Mouse (Mus musculus) liver, embryonic 11.5 days (tissue): ENCODE results near the gene Kcns3. TPM values are rescaled to one million over a fixed set of nuclear protein-coding genes. Genes with fewer than 3 reads are reported as not detected.

Experiments used
- ATAC-seq: fragments of 200-750 bp; cut with Nextera tagmentation; replicated peaks from 2 replicates; pipeline ENCODE4 v1.8.0; 2017; ENCODE audit warnings: moderate number of reproducible peaks, mild to moderate bottlenecking, moderate TSS enrichment, moderate library complexity; ENCODE audit not compliant: low FRiP score
- DNase-seq: peaks from one replicate; pipeline ENCODE4 v3.0.0-alpha.2; 2017; ENCODE audit warnings: low spot score
- H3K27ac ChIP-seq: fragments of 300-500 bp; sonication (generic); 2 replicates; pipeline ENCODE4 v1.5.1; 2014; ENCODE audit warnings: mild to moderate bottlenecking, low read depth, low read length, control low read depth
- H3K27me3 ChIP-seq: fragments of 300-500 bp; sonication (generic); replicated peaks from 2 replicates; pipeline ENCODE4 v1.6.1; 2014; ENCODE audit warnings: low read length, mixed read lengths; ENCODE audit not compliant: control insufficient read depth, insufficient read depth
- H3K36me3 ChIP-seq: fragments of 300-500 bp; sonication (generic); 2 replicates; pipeline ENCODE4 v1.6.1; 2014; ENCODE audit warnings: mild to moderate bottlenecking, low read length, moderate library complexity, mixed read lengths; ENCODE audit not compliant: control insufficient read depth, insufficient read depth
- H3K4me1 ChIP-seq: fragments of 300-500 bp; sonication (generic); replicated peaks from 2 replicates; pipeline ENCODE4 v1.6.1; 2014; ENCODE audit warnings: low read length, mixed read lengths; ENCODE audit not compliant: control insufficient read depth, insufficient read depth
- H3K4me2 ChIP-seq: fragments of 300-500 bp; sonication (generic); 2 replicates; pipeline ENCODE4 v1.6.1; 2014; ENCODE audit warnings: mild to moderate bottlenecking, control low read depth, moderate library complexity
- H3K4me3 ChIP-seq: fragments of 300-500 bp; sonication (generic); 2 replicates; pipeline ENCODE4 v1.5.1; 2014; ENCODE audit warnings: low read depth, low read length, control low read depth
- H3K9ac ChIP-seq: fragments of 300-500 bp; sonication (generic); 2 replicates; pipeline ENCODE4 v1.6.1; 2014; ENCODE audit warnings: low read depth, low read length, control low read depth
- H3K9me3 ChIP-seq: fragments of 300-500 bp; sonication (generic); 2 replicates; pipeline ENCODE4 v1.6.1; 2016; ENCODE audit warnings: low read length, inconsistent platforms, mixed read lengths; ENCODE audit not compliant: control insufficient read depth
- WGBS: fragments of 180-500 bp; shearing (Covaris S2); extraction: QIAGEN DNeasy Blood & Tissue Kit; methylation state at CpG from one replicate; pipeline ENCODE4 v1.1.7; 2014; 5-methylcytosine and 5-hydroxymethylcytosine counted together
- polyA plus RNA-seq: library from polyadenylated mRNA; unstranded; fragments of >200 nt; fragmentation: Nextera tagmentation; extraction: Ambion mirVana; gene quantifications from 2 replicates; pipeline ENCODE4 v1.2.1, GENCODE M21; 2014

The Kcns3 gene
- 0.36 and 0.48 TPM in 2 replicates for polyA plus RNA-seq

DNA sequence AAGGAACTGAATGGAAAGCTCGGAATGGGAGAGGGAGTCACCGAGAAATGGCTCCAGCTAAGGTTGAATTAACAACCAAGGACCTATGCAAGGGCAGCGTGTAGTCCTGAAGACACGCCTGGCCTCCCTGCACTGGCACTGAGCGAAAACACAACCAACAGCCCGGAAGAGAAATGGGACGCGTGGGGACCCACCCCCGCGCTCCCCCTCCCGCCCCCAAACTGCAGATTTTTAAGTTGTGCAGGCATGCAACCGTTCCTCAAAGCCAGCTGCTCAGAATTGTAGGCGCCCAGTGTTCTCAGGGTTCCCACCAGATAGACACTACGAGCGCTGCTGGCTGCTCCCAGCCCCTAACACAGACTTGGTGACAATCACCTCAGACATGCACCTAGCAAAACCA lies at the start of gene Kcns3:
Gene Kcns3, minus strand, starts transcription at position 42 of the 400 bp plus-strand sequence.
- Histone ChIP-seq H3K36me3 (no peaks in the 10 kb centered on the region), H3K9ac (no peak within 1 kb of the TSS; the same call in 1 of the 2 replicates), H3K27me3 (peaks cover 46% of the 10 kb centered on the region), H3K4me1 (no peaks in the 10 kb centered on the region), H3K4me3 (peak within 1 kb of the TSS; percentile 54), H3K4me2 (peak within 1 kb of the TSS; percentile 81), H3K27ac (no peak within 1 kb of the TSS), H3K9me3 (no peaks in the 10 kb centered on the region)
- WGBS: 20% methylated on average over 15 of the region's 15 CpGs
- ATAC-seq: no peak
- no peak for DNase-seq

- H3K9ac ChIP-seq: no peak overlapping the region
- 63% methylated on average over 2 of the region's 2 CpGs for WGBS
- ATAC-seq (no peak), DNase-seq (no peak)
- no peak overlapping the region for H3K4me3 ChIP-seq
- no peak overlapping the region for H3K4me2 ChIP-seq
- H3K4me1 ChIP-seq: no peaks in the 10 kb centered on the region
- H3K27ac ChIP-seq: no peak overlapping the region
- no peaks in the 10 kb centered on the region for H3K27me3 ChIP-seq
- H3K9me3 ChIP-seq: no peaks in the 10 kb centered on the region
- no peaks in the 10 kb centered on the region for H3K36me3 ChIP-seq
Measured at GRCm38 (mm10) chr12:11198551-11198950, 47.7 kb upstream of the Kcns3 start.

GRCm38 (mm10) chr12:11198026-11198425 lies 47.2 kb upstream of the Kcns3 start:
- no peak overlapping the region for H3K9ac ChIP-seq
- H3K9me3 ChIP-seq: no peaks in the 10 kb centered on the region
- H3K27ac ChIP-seq: no peak overlapping the region
- DNase-seq (no peak), ATAC-seq (no peak)
- H3K27me3 ChIP-seq: no peaks in the 10 kb centered on the region
- no peaks in the 10 kb centered on the region for H3K4me1 ChIP-seq
- no peak overlapping the region for H3K4me2 ChIP-seq
- no peak overlapping the region for H3K4me3 ChIP-seq
- no peaks in the 10 kb centered on the region for H3K36me3 ChIP-seq
- WGBS: 52% methylated on average over 4 of the region's 4 CpGs

DNA sequence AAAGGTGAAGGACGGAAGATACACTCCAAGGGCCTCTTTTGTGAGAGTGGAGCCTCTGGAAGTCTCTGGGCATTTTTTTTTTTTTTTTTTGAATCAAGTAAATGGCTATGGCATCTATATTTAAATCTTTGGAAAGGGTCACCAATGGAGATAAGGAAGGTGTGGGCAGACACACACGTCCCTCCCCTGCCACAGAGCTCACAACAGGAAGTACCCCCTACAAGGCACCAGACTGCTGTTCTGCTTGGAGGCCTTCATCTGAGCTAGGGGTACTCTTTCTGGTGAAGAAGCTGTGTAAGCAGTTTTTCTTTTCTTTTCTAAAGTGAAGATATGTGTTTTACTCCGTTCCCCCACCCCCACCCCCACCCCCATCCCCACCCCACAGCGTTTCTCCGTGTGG lies 46.0 kb upstream of the Kcns3 start:
- no peaks in the 10 kb centered on the region for H3K27me3 ChIP-seq
- H3K4me1 ChIP-seq: no peaks in the 10 kb centered on the region
- 47% methylated on average over 5 of the region's 5 CpGs for WGBS
- peak overlapping the region; percentile 51 for H3K4me2 ChIP-seq
- DNase-seq (no peak), ATAC-seq (no peak)
- H3K27ac ChIP-seq: no peak overlapping the region
- H3K4me3 ChIP-seq: no peak overlapping the region
- no peak overlapping the region for H3K9ac ChIP-seq
- no peaks in the 10 kb centered on the region for H3K36me3 ChIP-seq
- no peaks in the 10 kb centered on the region for H3K9me3 ChIP-seq

DNA sequence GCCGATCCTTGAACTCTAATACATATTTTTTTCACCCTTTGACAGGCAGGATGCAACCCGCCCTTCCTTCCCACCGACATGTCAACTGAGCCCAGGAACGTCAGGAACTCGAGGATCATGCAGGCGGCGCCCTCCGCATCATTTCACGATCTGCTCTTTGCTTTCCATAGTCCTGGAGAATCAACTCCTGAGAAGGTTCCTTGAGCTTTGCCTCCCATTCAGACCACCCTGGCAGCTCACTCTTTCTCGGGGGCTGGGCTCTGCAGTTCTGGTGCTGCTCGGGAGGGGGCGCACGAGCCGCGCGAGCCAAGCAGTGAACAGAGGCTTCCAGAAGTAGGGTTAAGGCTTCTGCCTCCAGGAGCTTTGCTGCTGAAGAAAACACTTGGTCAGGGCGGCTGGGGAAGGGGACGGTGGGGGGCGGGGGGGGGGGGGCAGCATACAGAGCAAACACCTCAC lies 45.3 kb upstream of the Kcns3 start:
- no peaks in the 10 kb centered on the region for H3K36me3 ChIP-seq
- H3K27ac ChIP-seq: no peak overlapping the region
- no peaks in the 10 kb centered on the region for H3K9me3 ChIP-seq
- ATAC-seq: peak; percentile 65; the same call in 1 of the 2 replicates
- peak overlapping the region; percentile 10; the same call in 1 of the 2 replicates for H3K4me3 ChIP-seq
- WGBS: 6% methylated on average over 16 of the region's 19 CpGs
- peak; percentile 71 for DNase-seq
- H3K4me1 ChIP-seq: no peaks in the 10 kb centered on the region
- peak overlapping the region; percentile 51 for H3K4me2 ChIP-seq
- H3K9ac ChIP-seq: no peak overlapping the region
- H3K27me3 ChIP-seq: no peaks in the 10 kb centered on the region

GRCm38 (mm10) chr12:11195031-11195430 lies 44.2 kb upstream of the Kcns3 start:
- H3K36me3 ChIP-seq: no peaks in the 10 kb centered on the region
- H3K9me3 ChIP-seq: no peaks in the 10 kb centered on the region
- H3K4me3 ChIP-seq: no peak overlapping the region
- DNase-seq: no peak
- no peak for ATAC-seq
- no peaks in the 10 kb centered on the region for H3K27me3 ChIP-seq
- H3K27ac ChIP-seq: no peak overlapping the region
- 87% methylated on average over 1 of the region's 1 CpGs for WGBS
- H3K4me1 ChIP-seq: no peaks in the 10 kb centered on the region
- H3K4me2 ChIP-seq: no peak overlapping the region
- no peak overlapping the region for H3K9ac ChIP-seq

- Histone ChIP-seq H3K9ac (no peak overlapping the region), H3K27ac (no peak overlapping the region), H3K9me3 (no peaks in the 10 kb centered on the region), H3K4me2 (peak overlapping the region; percentile 37; the same call in 1 of the 2 replicates), H3K27me3 (no peaks in the 10 kb centered on the region), H3K36me3 (no peaks in the 10 kb centered on the region), H3K4me1 (no peaks in the 10 kb centered on the region), H3K4me3 (no peak overlapping the region)
- DNase-seq (peak; percentile 71), ATAC-seq (peak; percentile 75)
- 20% methylated on average over 11 of the region's 11 CpGs for WGBS
Measured at GRCm38 (mm10) chr12:11178486-11179154, 27.8 kb upstream of the Kcns3 start.

GRCm38 (mm10) chr12:11177408-11178394 lies 26.8 kb upstream of the Kcns3 start:
- Histone ChIP-seq H3K4me3 (no peak overlapping the region), H3K27ac (no peak overlapping the region), H3K36me3 (no peaks in the 10 kb centered on the region), H3K4me2 (0 out of 2 replicates have a peak overlapping the region, but pooled peaks have one; percentile 37), H3K9ac (no peak overlapping the region), H3K4me1 (no peaks in the 10 kb centered on the region), H3K27me3 (no peaks in the 10 kb centered on the region), H3K9me3 (no peaks in the 10 kb centered on the region)
- 28% methylated on average over 5 of the region's 5 CpGs for WGBS
- DNase-seq (no peak), ATAC-seq (no peak)
